Mouse (Mus musculus): ENCODE results near the gene Plekhg2. TPM values are rescaled to one million over a fixed set of nuclear protein-coding genes. Genes with fewer than 3 reads are reported as not detected.
A peak's percentile ranks its signal among the peaks of the same experiment; 100 is the strongest.
"Not testable (repeated sequence)": the region's sequence is repeated elsewhere in the genome, so short reads cannot be mapped to it uniquely, and the experiment has no call there.

Gene Plekhg2
- polyA plus RNA-seq, 1 experiment from 2014 or later = 15.9 TPM

DNA sequence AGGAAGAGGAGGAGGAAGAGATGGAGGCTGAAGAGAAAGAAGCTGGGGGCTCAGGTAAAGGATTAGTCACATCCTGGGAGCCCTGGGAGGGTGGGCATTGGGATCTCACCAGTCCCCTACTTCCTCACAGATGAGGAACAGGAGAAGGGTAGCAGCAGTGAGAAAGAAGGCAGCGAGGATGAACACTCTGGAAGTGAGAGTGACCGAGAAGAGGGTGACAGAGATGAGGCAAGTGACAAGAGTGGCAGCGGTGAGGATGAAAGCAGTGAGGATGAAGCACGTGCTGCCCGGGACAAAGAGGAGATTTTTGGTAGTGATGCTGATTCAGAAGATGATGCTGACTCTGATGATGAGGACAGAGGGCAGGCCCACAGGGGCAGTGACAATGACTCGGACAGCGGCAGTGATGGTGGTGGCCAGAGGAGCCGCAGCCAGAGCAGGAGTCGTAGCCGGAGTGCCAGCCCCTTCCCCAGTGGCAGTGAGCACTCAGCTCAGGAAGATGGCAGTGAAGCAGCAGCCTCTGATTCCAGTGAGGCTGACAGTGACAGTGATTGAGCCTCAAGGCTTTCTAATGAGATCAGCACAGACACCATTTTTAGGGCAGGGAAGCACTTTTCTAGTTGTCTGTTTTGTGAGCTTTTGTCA, 26.4 kb upstream of the Plekhg2 start:
- no peak overlapping the region for H3K9ac ChIP-seq (replicated peaks; ENCODE audit: low read depth, low read length)
- H3K4me1 ChIP-seq (ENCODE audit: control insufficient read depth, insufficient read depth, low read length) = no peaks in the 10 kb centered on the region; the same call in 1 of the 2 replicates
- 96% methylated on average over 10 of the region's 10 CpGs for WGBS
- H3K9me3 ChIP-seq (ENCODE audit: control insufficient read depth, low read length) = no peaks in the 10 kb centered on the region
- H3K27ac ChIP-seq (ENCODE audit: low read depth, low read length) = no peak overlapping the region
- H3K27me3 ChIP-seq (ENCODE audit: control insufficient read depth, insufficient read depth, low read length) = no peaks in the 10 kb centered on the region
- no peak overlapping the region for H3K4me2 ChIP-seq (ENCODE audit: low read depth, low read length)
- no peak overlapping the region for H3K4me3 ChIP-seq (ENCODE audit: low read depth, low read length)
- ATAC-seq (ENCODE audit: low read depth) = no peak
- peaks cover 61% of the 10 kb centered on the region for H3K36me3 ChIP-seq (ENCODE audit: control insufficient read depth, insufficient read depth, low read length)

DNA sequence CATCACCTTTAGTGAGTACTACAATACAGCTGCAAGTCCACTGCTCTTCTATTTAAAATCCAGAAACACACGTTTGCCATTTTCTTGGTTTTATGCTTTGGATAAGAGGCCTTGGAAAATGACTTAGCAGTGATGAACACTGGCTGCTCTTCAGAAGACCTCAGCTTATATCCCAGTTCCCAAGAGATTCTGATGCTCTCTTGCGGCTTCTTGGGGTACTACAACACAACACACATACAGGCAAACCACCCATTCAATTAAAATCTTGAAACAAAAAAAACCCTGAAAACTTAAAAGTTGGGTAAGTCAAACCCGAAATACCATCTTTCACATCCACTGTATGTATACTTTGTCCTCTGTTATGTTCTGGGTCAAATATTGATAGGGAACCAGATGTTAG, 25.6 kb upstream of the Plekhg2 start:
- Histone ChIP-seq H3K9me3 (ENCODE audit: control insufficient read depth, low read length) (no peaks in the 10 kb centered on the region), H3K36me3 (ENCODE audit: control insufficient read depth, insufficient read depth, low read length) (peaks cover 54% of the 10 kb centered on the region)

DNA sequence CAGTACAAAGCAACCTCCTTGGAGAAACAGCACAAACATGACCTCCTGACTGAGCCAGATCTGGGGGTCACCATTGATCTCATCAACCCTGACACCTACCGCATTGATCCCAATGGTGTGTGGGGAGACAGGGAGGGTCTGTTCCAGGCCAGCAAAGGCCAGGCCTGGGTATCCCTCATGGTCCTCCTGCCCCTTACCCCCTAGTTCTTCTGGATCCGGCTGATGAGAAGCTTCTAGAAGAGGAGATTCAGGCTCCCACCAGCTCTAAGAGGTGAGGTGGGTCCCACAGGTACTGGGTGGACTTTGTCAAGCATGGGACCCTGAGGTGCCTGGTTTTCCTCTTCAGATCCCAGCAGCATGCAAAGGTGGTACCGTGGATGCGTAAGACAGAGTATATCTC, 23.0 kb upstream of the Plekhg2 start:
- no peak overlapping the region for H3K9ac ChIP-seq (replicated peaks; ENCODE audit: low read depth, low read length)
- 95% methylated on average over 4 of the region's 4 CpGs for WGBS
- H3K4me3 ChIP-seq (ENCODE audit: low read depth, low read length) = no peak overlapping the region
- H3K36me3 ChIP-seq (ENCODE audit: control insufficient read depth, insufficient read depth, low read length) = peaks cover 33% of the 10 kb centered on the region
- peaks cover 9% of the 10 kb centered on the region for H3K4me1 ChIP-seq (ENCODE audit: control insufficient read depth, insufficient read depth, low read length)
- no peak for ATAC-seq (ENCODE audit: low read depth)
- no peak overlapping the region for H3K4me2 ChIP-seq (ENCODE audit: low read depth, low read length)
- no peak overlapping the region for H3K27ac ChIP-seq (ENCODE audit: low read depth, low read length)
- no peaks in the 10 kb centered on the region for H3K9me3 ChIP-seq (ENCODE audit: control insufficient read depth, low read length)
- H3K27me3 ChIP-seq (ENCODE audit: control insufficient read depth, insufficient read depth, low read length) = no peaks in the 10 kb centered on the region

More for the DNA sequence above, 25.6 kb upstream of the Plekhg2 start:
- peaks cover 4% of the 10 kb centered on the region for H3K4me1 ChIP-seq (ENCODE audit: control insufficient read depth, insufficient read depth, low read length)
- no peak overlapping the region for H3K9ac ChIP-seq (replicated peaks; ENCODE audit: low read depth, low read length)
- 74% methylated on average over 3 of the region's 3 CpGs for WGBS
- ATAC-seq (ENCODE audit: low read depth) = no peak
- no peak overlapping the region for H3K4me2 ChIP-seq (ENCODE audit: low read depth, low read length)
- no peak overlapping the region for H3K4me3 ChIP-seq (ENCODE audit: low read depth, low read length)
- no peaks in the 10 kb centered on the region for H3K27me3 ChIP-seq (ENCODE audit: control insufficient read depth, insufficient read depth, low read length)
- H3K27ac ChIP-seq (ENCODE audit: low read depth, low read length) = no peak overlapping the region

DNA sequence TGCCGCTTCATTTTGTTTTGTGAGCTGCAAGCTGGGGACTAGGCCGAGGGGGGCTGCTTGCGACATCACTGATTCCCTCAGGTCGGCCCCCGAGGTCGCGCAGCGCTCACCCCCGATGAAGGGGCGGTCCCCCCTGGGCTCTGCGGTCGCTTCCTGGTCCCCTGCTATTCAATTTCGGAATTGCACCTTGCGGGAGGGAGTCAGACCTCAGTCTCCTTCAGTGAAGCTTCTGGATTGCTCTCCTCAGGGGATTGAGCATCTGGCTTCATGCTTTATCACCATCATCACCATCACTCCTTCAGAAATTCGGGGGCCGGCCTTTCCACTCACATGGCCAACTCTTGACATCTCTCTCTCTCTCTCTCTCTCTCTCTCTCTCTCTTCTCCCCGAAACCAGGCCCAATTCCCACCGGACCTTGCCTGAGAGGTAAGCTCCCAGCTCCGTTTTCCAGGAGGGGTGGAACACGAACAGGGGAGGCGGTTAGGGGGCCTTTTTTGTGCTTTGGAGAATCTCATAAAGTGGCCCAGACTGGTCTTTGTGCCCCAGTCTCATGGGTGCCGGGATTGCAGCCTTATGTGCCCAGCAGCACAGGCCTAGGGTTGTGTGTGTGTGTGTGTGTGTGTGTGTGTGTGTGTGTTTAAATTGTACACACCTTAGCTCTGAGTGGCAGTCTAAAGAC, 21.0 kb upstream of the Plekhg2 start:
- H3K27me3 ChIP-seq (ENCODE audit: control insufficient read depth, insufficient read depth, low read length) = no peaks in the 10 kb centered on the region
- H3K9ac ChIP-seq (replicated peaks; ENCODE audit: low read depth, low read length) = peak overlapping the region; percentile 85
- H3K4me2 ChIP-seq (ENCODE audit: low read depth, low read length) = peak overlapping the region; percentile 91
- no peaks in the 10 kb centered on the region for H3K9me3 ChIP-seq (ENCODE audit: control insufficient read depth, low read length)
- peak overlapping the region; percentile 79 for H3K27ac ChIP-seq (ENCODE audit: low read depth, low read length)
- no peak for ATAC-seq (ENCODE audit: low read depth)
- 7% methylated on average over 22 of the region's 22 CpGs for WGBS
- peak overlapping the region; percentile 95 for H3K4me3 ChIP-seq (ENCODE audit: low read depth, low read length)
- H3K4me1 ChIP-seq (ENCODE audit: control insufficient read depth, insufficient read depth, low read length) = peaks cover 9% of the 10 kb centered on the region
- H3K36me3 ChIP-seq (ENCODE audit: control insufficient read depth, insufficient read depth, low read length) = peaks cover 40% of the 10 kb centered on the region

DNA sequence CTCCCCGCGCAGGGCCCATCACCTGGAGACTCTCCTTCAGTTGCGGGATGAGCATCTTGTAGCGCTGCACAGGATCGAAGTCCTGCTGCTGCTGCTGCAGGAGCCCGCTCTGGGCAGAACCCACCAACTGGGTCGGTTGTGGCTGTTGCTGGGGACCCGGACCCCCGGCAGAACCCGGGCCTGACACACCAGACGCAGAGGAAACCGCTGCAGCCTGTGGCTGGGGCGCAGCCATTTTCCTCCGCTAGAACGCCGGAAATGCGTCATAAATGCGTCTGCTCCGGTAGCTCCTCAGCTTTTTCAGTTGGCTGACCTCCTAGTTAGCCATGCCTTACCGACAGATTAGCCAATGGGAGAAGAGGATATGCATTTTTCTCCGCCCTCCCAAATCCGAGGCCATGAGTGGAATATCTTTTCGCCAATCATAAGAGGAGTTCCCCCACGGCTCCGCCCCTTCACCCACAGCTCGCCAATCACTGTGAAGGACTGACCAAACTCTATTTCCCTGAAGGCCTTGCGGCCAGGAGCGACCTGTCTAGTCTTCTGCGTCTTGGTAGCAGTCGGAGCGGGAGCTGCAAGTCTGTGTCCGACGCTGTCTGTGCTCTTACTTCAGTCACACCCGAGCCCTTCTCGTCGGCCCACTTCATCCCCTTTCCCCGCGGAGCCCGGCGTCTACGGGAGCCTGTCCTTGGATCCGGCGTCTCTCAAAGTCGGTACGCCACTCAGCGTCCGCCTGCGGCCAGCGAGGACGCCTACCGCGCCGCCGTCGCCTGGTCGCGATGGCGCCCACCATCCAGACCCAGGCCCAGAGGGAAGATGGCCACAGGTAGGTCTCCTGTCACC, 20.3 kb upstream of the Plekhg2 start, which contains the start of the genes Med29 and Paf1:
TSS of gene Med29 (minus strand) at position 280 of the 843 bp plus-strand sequence.
TSS of gene Paf1 (plus strand) at position 523 of the 843 bp plus-strand sequence.
- peak within 1 kb of the TSS; percentile 79 for H3K27ac ChIP-seq (ENCODE audit: low read depth, low read length)
- H3K9me3 ChIP-seq (ENCODE audit: control insufficient read depth, low read length) = no peaks in the 10 kb centered on the region
- peaks cover 9% of the 10 kb centered on the region for H3K4me1 ChIP-seq (ENCODE audit: control insufficient read depth, insufficient read depth, low read length)
- H3K4me3 ChIP-seq (ENCODE audit: low read depth, low read length) = peak within 1 kb of the TSS; percentile 95
- ATAC-seq (ENCODE audit: low read depth) = peak; percentile 98
- no peaks in the 10 kb centered on the region for H3K27me3 ChIP-seq (ENCODE audit: control insufficient read depth, insufficient read depth, low read length)
- peak within 1 kb of the TSS; percentile 85 for H3K9ac ChIP-seq (replicated peaks; ENCODE audit: low read depth, low read length)
- H3K36me3 ChIP-seq (ENCODE audit: control insufficient read depth, insufficient read depth, low read length) = peaks cover 34% of the 10 kb centered on the region
- WGBS = under 1% methylated on average over 58 of the region's 58 CpGs
- peak within 1 kb of the TSS; percentile 91 for H3K4me2 ChIP-seq (ENCODE audit: low read depth, low read length)

DNA sequence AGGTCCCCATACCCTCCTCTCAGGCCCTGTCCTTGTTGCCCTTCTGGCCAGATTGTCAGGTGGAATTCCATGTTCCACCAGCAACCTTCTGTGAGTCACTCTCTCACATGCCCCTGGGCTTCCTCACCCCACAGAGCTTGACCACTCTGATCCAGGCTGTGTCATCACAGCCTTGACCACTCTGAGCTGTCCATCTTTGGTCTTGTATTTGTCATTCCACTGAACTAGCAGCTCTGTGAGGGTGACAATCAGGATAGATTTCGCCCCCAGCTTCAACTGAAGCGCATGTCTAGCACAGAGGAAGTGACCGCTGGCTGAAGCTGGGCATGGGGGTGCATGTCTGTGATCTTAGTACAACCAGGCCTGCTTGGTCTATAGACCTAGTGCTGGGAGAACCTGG, 17.9 kb upstream of the Plekhg2 start:
- no peak for ATAC-seq (ENCODE audit: low read depth)
- Histone ChIP-seq H3K4me1 (ENCODE audit: control insufficient read depth, insufficient read depth, low read length) (peaks cover 9% of the 10 kb centered on the region), H3K9me3 (ENCODE audit: control insufficient read depth, low read length) (no peaks in the 10 kb centered on the region), H3K27ac (ENCODE audit: low read depth, low read length) (no peak overlapping the region), H3K9ac (replicated peaks; ENCODE audit: low read depth, low read length) (no peak overlapping the region), H3K4me3 (ENCODE audit: low read depth, low read length) (no peak overlapping the region), H3K4me2 (ENCODE audit: low read depth, low read length) (no peak overlapping the region), H3K27me3 (ENCODE audit: control insufficient read depth, insufficient read depth, low read length) (no peaks in the 10 kb centered on the region), H3K36me3 (ENCODE audit: control insufficient read depth, insufficient read depth, low read length) (peaks cover 26% of the 10 kb centered on the region)
- WGBS = 100% methylated on average over 3 of the region's 3 CpGs

DNA sequence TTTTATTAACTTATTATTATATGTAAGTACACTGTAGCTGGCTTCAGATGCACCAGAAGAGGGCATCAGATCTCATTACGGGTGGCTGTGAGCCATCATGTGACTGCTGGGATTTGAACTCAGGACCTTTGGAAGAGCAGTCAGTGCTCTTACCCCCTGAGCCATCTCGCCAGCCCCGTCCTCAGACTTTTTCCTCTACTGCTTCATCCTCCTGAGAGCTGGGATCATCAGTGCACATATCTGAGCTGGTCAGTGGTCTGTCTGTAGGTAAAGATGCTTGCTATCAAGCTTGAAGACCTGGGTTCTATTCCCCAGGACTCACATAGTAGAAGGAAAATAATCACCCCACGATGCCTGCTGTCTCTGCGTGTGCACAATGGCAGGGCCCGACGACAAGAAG, 15.0 kb upstream of the Plekhg2 start:
- not testable (repeated sequence) for H3K4me3 ChIP-seq (ENCODE audit: low read depth, low read length); H3K4me1 ChIP-seq (ENCODE audit: control insufficient read depth, insufficient read depth, low read length); H3K9ac ChIP-seq (replicated peaks; ENCODE audit: low read depth, low read length); H3K9me3 ChIP-seq (ENCODE audit: control insufficient read depth, low read length); H3K27me3 ChIP-seq (ENCODE audit: control insufficient read depth, insufficient read depth, low read length); H3K27ac ChIP-seq (ENCODE audit: low read depth, low read length); ATAC-seq (ENCODE audit: low read depth); H3K4me2 ChIP-seq (ENCODE audit: low read depth, low read length)
- 90% methylated on average over 7 of the region's 7 CpGs for WGBS
- peaks cover 22% of the 10 kb centered on the region for H3K36me3 ChIP-seq (ENCODE audit: control insufficient read depth, insufficient read depth, low read length)

DNA sequence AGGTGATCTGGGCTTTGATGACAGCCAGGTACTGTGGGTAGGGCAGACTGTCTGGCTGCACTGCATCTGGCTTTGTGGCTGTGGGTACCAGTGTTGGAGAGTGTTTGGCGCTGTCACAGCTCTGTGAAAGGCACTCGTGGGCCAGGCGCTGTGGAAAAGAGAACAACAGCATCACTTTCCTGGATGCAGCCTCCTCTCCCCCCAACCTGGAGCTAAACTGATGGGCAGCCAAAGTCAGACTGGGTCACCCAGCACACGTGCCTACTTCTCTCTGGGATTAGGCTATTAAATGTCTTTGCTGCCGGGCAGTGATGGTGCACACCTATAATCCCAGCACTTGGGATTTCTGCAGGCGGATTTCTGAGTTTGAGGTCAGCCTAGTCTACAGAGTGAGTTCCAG, 14.5 kb upstream of the Plekhg2 start:
- peaks cover 22% of the 10 kb centered on the region for H3K36me3 ChIP-seq (ENCODE audit: control insufficient read depth, insufficient read depth, low read length)
- H3K27me3 ChIP-seq (ENCODE audit: control insufficient read depth, insufficient read depth, low read length); H3K9ac ChIP-seq (replicated peaks; ENCODE audit: low read depth, low read length); H3K4me3 ChIP-seq (ENCODE audit: low read depth, low read length); H3K4me1 ChIP-seq (ENCODE audit: control insufficient read depth, insufficient read depth, low read length); H3K4me2 ChIP-seq (ENCODE audit: low read depth, low read length); H3K27ac ChIP-seq (ENCODE audit: low read depth, low read length); H3K9me3 ChIP-seq (ENCODE audit: control insufficient read depth, low read length): not testable (repeated sequence)
- WGBS = 80% methylated on average over 6 of the region's 6 CpGs
- 0 out of 2 replicates have a peak, but pooled peaks have one; percentile 18 for ATAC-seq (ENCODE audit: low read depth)

Measured in neural tube, embryonic 14.5 days (tissue).